Mouse (Mus musculus) v-Abl transformed pro-B cells (cell line): ENCODE data around the gene Prelid3b.

ENCODE experiments used
- in situ Hi-C, 2 experiments: fragments of 400-800 bp; cut with MboI; formaldehyde crosslinking; loops; one replicate each; pipeline ENCODE4 v1.15.1; 2025; ENCODE audit not compliant: unreplicated experiment in 2 of 2

Prelid3b gene

GRCm38 (mm10) chr2:174472818-174473549 lies at the start of gene Prelid3b:
Gene Prelid3b (minus strand): TSS chr2:174473081.
- in situ Hi-C loops, result loop anchor here (5.0 to 25.0 kb wide), 8 partner anchors 36 to 1436 kb away; partner anchors contain the start of genes Zbp1 (in 2 of the 2), Ankrd60 (in 1 of the 2), Ctsz (in 1 of the 2) and Vapb (in 1 of the 2)

GRCm38 (mm10) chr2:174522134-174522533 lies 49.3 kb upstream of the Prelid3b start:
- in situ Hi-C loops, result no loop called here

GRCm38 (mm10) chr2:174517141-174518079 lies 44.5 kb upstream of the Prelid3b start:
- in situ Hi-C loops, result no loop called here

- in situ Hi-C loops, result no loop called here
These were observed 42.0 kb upstream of the Prelid3b start for GRCm38 (mm10) chr2:174514887-174515286.

- in situ Hi-C loops, result no loop called here
These were observed 40.9 kb upstream of the Prelid3b start for GRCm38 (mm10) chr2:174513827-174514226.

- in situ Hi-C loops, result loop anchor here in 1 of 2 experiments (10.0 kb wide), 1 partner anchor 395 kb away; no protein-coding TSS in a partner anchor
These were observed 36.9 kb upstream of the Prelid3b start for GRCm38 (mm10) chr2:174509825-174510224.

GRCm38 (mm10) chr2:174507998-174508397 lies 35.1 kb upstream of the Prelid3b start:
- in situ Hi-C loops, result loop anchor here in 1 of 2 experiments (10.0 kb wide), 1 partner anchor 397 kb away; no protein-coding TSS in a partner anchor

- in situ Hi-C loops, result loop anchor here in 1 of 2 experiments (10.0 kb wide), 1 partner anchor 402 kb away; no protein-coding TSS in a partner anchor
These were observed 30.1 kb upstream of the Prelid3b start for GRCm38 (mm10) chr2:174502831-174503460.

- in situ Hi-C loops, result loop anchor here in 1 of 2 experiments (10.0 kb wide), 1 partner anchor 402 kb away; no protein-coding TSS in a partner anchor
These were observed 29.4 kb upstream of the Prelid3b start for GRCm38 (mm10) chr2:174502321-174502720.

GRCm38 (mm10) chr2:174501517-174501916 lies 28.6 kb upstream of the Prelid3b start:
- in situ Hi-C loops, result loop anchor here in 1 of 2 experiments (10.0 kb wide), 1 partner anchor 403 kb away; no protein-coding TSS in a partner anchor

GRCm38 (mm10) chr2:174500814-174501503 lies 28.1 kb upstream of the Prelid3b start:
- in situ Hi-C loops, result loop anchor here in 1 of 2 experiments (10.0 kb wide), 1 partner anchor 404 kb away; no protein-coding TSS in a partner anchor

- in situ Hi-C loops, result loop anchor here (5.0 to 10.0 kb wide), 2 partner anchors 164 to 412 kb away; no protein-coding TSS in a partner anchor
These were observed 20.0 kb upstream of the Prelid3b start for GRCm38 (mm10) chr2:174492858-174493257.

- in situ Hi-C loops, result no loop called here
These were observed 14.1 kb upstream of the Prelid3b start for GRCm38 (mm10) chr2:174487005-174487404.

GRCm38 (mm10) chr2:174478746-174479145 lies 5.9 kb upstream of the Prelid3b start:
- in situ Hi-C loops, result no loop called here

- in situ Hi-C loops, result no loop called here
These were observed 4.8 kb upstream of the Prelid3b start for GRCm38 (mm10) chr2:174477543-174478319.

GRCm38 (mm10) chr2:174473550-174473927 lies 658 bp upstream of the Prelid3b start:
- in situ Hi-C loops, result loop anchor here (5.0 to 25.0 kb wide), 8 partner anchors 36 to 1436 kb away; partner anchors contain the start of genes Zbp1 (in 2 of the 2), Ankrd60 (in 1 of the 2), Ctsz (in 1 of the 2) and Vapb (in 1 of the 2)

GRCm38 (mm10) chr2:174472407-174472806 lies 474 bp downstream of the Prelid3b start:
- in situ Hi-C loops, result loop anchor here (5.0 to 25.0 kb wide), 8 partner anchors 35 to 1435 kb away; partner anchors contain the start of genes Zbp1 (in 2 of the 2), Ankrd60 (in 1 of the 2), Ctsz (in 1 of the 2) and Vapb (in 1 of the 2)

GRCm38 (mm10) chr2:174470786-174471405 lies 2.0 kb downstream of the Prelid3b start:
- in situ Hi-C loops, result loop anchor here (5.0 to 25.0 kb wide), 8 partner anchors 34 to 1434 kb away; partner anchors contain the start of genes Zbp1 (in 2 of the 2), Ankrd60 (in 1 of the 2), Ctsz (in 1 of the 2) and Vapb (in 1 of the 2)
